8 mouse cellular contexts compared by ENCODE assay signal in the genomic region with DNA sequence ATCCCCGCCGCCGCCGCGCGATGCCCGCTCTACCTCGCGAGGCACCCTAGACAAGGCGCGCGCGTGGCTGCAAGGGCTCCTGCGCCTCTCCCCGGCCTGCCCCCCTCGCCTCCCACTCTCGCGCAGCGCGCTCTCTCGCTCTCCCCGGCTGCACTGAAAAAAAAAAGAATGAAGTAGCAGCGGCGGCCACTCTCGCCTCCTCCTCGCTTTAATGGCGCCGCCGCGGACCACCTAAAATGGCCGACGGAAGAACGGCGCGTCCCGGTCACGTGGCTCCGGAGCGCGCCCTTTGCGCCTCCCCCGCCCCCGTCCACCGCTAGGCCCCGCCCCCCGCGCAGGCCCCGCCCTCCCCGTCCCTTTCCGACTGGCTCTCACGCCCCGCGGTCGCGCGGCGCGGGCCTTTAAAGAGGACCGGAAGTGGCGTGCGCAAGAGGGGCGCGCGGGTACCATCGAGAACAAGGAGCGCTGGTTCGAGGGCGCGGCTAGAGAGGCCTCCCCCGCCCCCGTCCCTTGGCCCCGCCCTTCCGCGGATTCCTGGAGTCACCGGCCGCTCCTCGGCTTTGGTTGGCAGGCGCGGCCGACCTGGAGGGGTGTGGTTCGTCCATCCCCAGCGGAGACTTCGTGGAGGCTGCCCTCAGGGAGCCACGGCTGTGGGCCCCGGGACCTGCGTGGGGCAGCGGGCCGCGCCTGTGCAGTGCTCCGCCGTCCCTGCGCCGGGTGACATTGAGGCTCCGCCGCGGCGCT. TPM values are rescaled to one million over a fixed set of nuclear protein-coding genes. Genes with fewer than 3 reads are reported as not detected.
DNase-seq lines count a peak whose midpoint lies in the region; ATAC-seq lines count a peak whose summit lies in the region.

Gene Hnrnpd (minus strand): TSS at position 240 of the 744 bp plus-strand sequence.
Gene 4930524J08Rik (plus strand): TSS at position 363 of the 744 bp plus-strand sequence.

- peak; percentile 98 for ATAC-seq in hindbrain, embryonic 15.5 days (ENCODE audit: low FRiP score, low read depth)

- WGBS in hindbrain, embryonic 15.5 days, result under 1% methylated on average over 82 of the region's 97 CpGs

- H3K4me3 ChIP-seq in hindbrain, embryonic 15.5 days, result peak within 1 kb of the TSS; percentile 91

- H3K4me1 ChIP-seq in hindbrain, embryonic 15.5 days (replicated peaks), result peaks cover 35% of the 10 kb centered on the region

- no peaks in the 10 kb centered on the region for H3K27me3 ChIP-seq in hindbrain, embryonic 15.5 days

- H3K4me2 ChIP-seq in hindbrain, embryonic 15.5 days, result peak within 1 kb of the TSS; percentile 80

- H3K36me3 ChIP-seq in hindbrain, embryonic 15.5 days, result no peaks in the 10 kb centered on the region

- peak within 1 kb of the TSS; percentile 92 for H3K9ac ChIP-seq in hindbrain, embryonic 15.5 days

- peak within 1 kb of the TSS; percentile 97 for H3K27ac ChIP-seq in hindbrain, embryonic 15.5 days (replicated peaks)

- DNase-seq in WW6 (ENCODE audit: low read depth, low spot score), result peak; percentile 87
- DNase-seq in cerebellum, postnatal 36 days, result peak; percentile 88 to 94
- DNase-seq in frontal cortex, postnatal 36 days (ENCODE audit: low spot score in 2 of 2), result peak; percentile 89 to 93
- peak; percentile 93 for DNase-seq in left cerebral cortex, adult 11 months (ENCODE audit: low spot score)
- peak; percentile 97 for DNase-seq in lung, postnatal 36 days
- peak; percentile 98 for DNase-seq in retina, embryonic 14.5 days (ENCODE audit: low spot score)
- DNase-seq in thymus, postnatal 36 days, result peak; percentile 85 to 92

- H3K9me3 ChIP-seq in hindbrain, embryonic 15.5 days, result no peaks in the 10 kb centered on the region

RNA-seq across cellular contexts. Expression of gene Hnrnpd, which starts in this region (rescaled TPM):
- 161 and 172 TPM in 2 replicates for polyA plus RNA-seq in hindbrain, embryonic 15.5 days (2015; fragmentation: Nextera tagmentation; extraction: Ambion mirVana)

RNA-seq across cellular contexts. Expression of gene 4930524J08Rik, which starts in this region (rescaled TPM):
- polyA plus RNA-seq in hindbrain, embryonic 15.5 days (2015; fragmentation: Nextera tagmentation; extraction: Ambion mirVana), result 2.5 and 3.8 TPM in 2 replicates

Comparison
In these comparisons a context has a peak if more than half of its experiments do, and no peak if none do; other contexts are left out.
1. Peak in every context shown above with its lines: DNase-seq, ATAC-seq, H3K4me3 ChIP-seq and H3K27ac ChIP-seq.